Mouse (Mus musculus): ENCODE measurements around the gene Casp8.
A peak's percentile ranks its signal among the peaks of the same experiment; 100 is the strongest.
"Not testable (repeated sequence)": the region's sequence is repeated elsewhere in the genome, so short reads cannot be mapped to it uniquely, and the experiment has no call there.

Casp8 gene

DNA sequence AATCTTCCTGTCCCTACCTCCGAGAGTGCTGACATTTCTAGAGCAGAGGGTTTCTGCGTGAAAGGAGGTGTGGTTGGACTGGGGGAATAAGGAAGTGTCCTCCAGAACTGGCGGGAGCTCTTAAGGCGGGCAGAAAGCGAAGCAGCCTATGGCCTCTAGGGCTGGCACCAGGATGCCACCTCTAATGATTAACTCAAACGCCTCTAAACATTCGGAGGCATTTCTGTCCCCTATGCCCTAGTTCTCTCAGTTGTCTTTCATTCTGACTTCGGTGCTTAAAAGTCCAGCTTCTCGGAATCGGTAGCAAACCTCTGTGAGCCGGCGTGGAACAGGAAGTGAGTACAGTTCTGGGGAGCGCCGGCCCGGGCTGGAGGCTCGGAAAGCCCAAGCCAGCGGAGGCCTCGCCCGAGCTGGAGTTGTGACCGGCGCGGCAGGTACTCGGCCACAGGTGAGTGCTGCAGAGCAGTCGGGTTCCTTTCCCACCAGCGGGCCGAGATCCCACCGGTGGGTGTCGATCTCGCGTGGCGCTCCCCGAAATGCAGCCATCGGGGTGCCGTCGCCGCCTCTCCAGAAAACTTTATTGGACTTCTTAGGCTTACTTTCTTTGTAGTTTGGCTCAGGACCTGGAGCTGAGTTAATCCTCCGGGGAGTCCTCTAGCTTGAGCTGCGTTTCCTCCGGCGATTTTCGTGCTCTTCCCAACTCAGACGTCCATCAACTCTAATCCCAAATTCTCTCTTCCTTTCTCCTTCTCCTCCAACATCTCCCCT, at the start of gene Casp8:
Gene Casp8 (plus strand): TSS at position 84 of the 768 bp plus-strand sequence.
- peak; percentile 76 for DNase-seq

DNA sequence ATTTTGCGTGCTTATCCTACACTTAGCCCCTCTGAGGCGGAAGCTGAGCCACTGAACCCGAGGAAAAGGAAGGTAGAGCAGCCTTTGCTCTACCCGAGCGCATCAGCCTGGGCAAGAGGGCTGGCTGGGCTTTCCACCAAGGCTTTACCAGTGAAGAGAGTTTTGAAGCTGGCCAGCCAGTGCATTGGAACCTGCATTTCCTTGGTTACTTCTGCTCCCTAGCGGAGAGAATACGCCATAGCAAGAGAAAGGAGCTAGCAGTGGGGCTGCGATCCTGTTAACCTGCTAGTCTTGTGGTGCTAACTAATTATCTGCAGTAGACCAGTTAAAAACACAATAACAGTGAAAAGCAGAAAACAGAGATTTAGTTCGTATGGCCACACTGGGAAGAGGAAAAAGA, 48.3 kb upstream of the Casp8 start:
- peak; percentile 57 to 76 for DNase-seq

DNA sequence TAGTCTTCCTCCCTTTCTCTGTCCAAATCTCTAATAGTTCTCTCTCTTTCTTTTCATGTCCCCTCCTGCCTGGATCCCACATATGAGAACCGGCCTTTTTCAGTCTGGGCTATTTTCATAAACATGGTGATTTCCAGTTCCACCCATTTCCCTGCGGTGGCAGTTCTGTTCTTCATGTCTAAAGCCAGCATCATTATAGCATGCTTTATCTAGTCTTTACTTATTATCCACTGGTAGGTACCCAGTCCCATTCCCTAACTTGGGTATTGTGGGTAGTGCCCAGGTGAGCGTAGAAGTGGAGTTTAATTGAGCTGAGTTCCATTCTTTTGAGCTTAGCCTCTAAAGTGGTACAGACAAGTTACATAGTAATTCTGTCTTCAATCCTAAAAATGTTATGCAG, 35.7 kb upstream of the Casp8 start:
- DNase-seq, result no peak

DNA sequence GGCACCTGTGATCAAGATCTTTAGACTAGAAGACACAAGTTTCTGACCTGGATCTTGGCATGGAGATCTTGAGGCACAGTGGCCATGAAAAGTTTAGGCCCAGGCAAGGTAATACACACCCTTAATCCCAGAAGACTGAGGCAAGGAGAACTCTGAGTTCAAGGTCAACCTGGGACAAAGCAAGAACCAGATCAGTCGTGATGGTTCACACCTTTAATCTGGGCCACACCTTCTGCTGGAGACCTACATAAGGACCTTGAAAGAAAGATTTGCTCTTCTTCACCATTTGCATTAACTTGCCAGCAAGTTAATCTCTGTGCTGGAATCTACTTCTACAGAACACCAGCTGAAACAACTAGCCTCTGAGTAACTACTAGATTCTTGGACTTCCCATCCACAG, 34.6 kb upstream of the Casp8 start:
- DNase-seq, result no peak

DNA sequence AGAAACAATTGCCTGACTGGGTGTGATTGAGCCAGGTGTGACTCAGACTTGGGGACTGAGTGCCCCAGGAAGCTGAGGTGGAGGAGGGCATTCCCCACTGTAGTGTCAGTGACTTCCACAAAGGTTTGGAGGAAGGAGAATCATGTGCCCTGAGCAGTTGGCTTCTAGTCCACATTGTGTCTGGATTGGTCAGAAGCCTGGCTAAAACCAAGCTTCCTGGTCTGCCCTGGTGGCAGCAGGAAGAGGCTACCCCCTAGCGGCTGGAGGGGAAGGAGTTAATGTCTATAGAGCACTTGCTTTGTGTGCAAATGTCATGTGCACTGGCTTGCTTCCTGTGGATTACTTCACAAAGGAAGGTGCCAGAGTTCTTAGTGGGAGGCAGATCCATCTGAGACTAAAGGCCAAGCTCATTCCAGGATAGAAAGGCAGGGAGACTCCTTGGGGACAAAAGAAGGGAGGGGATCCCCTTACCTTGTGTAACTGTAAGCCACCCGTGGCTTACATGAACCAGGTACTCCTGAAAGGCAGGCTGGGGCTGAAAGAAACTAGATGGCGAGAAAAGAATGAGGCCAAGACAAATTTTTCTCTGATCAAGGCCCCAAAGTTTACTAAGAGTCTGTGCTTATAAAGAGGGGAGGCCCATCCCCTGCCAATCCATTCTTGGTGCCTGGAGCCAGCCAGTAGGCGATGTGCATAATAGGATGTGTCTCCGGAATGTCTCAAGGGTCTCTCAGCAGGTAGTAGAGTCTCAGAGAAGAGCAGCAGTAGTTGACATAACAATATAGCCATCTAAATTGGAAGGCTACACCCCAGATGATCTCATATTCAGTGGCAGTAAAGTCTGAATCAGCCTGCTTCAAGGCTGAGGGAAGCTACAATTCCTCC, 33.5 kb upstream of the Casp8 start:
- DNase-seq, result peak; percentile 48 to 54

- DNase-seq, result no peak
These were observed 32.6 kb upstream of the Casp8 start for GRCm38 (mm10) chr1:58762576-58762975.

GRCm38 (mm10) chr1:58766446-58766845, 28.7 kb upstream of the Casp8 start:
- DNase-seq, result not testable (repeated sequence)

GRCm38 (mm10) chr1:58769136-58769535, 26.0 kb upstream of the Casp8 start:
- no peak for DNase-seq

- DNase-seq, result no peak
These were observed 25.5 kb upstream of the Casp8 start for GRCm38 (mm10) chr1:58769701-58770100.

- peak; percentile 23 to 48 for DNase-seq
These were observed 25.0 kb upstream of the Casp8 start for GRCm38 (mm10) chr1:58770111-58770720.

- DNase-seq, result no peak
These were observed 23.1 kb upstream of the Casp8 start for GRCm38 (mm10) chr1:58772084-58772483.

DNA sequence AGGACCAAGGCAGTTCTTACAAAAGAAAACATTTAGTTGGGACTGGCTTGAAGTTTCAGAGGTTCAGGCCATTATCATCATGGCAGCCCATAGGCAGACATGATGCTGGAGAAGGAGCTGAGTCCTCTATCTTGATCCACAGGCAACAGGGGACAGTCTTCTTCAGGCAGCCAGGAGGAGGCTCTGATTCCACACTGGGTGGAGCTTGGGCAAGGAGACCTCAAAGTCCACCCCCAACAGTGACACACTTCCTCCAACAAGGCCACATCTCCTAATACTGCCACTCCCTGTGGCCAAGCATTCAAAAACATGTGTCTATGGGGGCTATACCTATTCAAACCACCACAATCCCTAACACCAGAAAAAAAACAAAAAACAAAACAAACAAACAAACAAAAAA, 21.9 kb upstream of the Casp8 start:
- no peak for DNase-seq

- peak in 1 of 2 experiments; percentile 26 for DNase-seq
These were observed 21.3 kb upstream of the Casp8 start for GRCm38 (mm10) chr1:58773905-58774304.

- DNase-seq, result no peak
These were observed 19.8 kb upstream of the Casp8 start for GRCm38 (mm10) chr1:58775361-58775760.

- DNase-seq, result no peak
These were observed 17.6 kb upstream of the Casp8 start for GRCm38 (mm10) chr1:58777583-58777982.

DNA sequence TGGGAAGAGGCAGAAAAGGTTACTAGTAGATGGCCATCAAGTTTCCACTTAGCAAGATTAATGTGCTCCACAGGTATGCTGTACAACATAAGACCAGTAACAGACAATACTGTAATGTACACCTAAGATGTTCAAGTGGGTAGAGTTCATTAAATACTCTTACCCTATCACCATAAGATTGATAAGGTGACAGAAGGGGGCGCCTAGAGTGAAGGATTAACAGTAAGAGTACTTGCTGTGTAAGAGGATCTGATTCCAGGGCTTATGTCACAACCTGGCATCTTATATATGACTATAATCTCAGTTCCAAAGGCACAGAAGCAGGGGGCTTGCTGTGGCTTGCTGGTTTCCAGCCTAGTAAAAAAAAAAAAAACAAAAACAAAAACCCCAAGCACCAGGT, 16.9 kb upstream of the Casp8 start:
- no peak for DNase-seq

DNA sequence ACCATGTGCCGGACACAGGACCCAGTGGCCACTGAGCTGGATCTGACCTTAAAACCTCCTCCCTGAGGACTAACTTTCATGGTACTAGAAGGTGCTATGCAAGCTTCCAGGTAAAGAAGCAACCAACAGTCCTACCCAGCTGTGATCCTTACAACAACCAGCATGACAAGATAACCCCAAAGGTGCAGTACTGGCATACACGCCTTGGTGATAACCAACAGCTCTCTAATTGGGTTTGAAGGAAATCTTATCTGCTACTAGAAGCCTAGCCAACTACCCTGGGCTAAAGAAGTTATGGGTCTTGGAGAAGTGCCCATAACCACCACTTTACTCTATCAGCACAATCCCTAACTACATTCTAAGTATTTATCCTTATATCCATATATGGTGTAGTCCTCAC, 8.9 kb upstream of the Casp8 start:
- DNase-seq, result no peak

DNA sequence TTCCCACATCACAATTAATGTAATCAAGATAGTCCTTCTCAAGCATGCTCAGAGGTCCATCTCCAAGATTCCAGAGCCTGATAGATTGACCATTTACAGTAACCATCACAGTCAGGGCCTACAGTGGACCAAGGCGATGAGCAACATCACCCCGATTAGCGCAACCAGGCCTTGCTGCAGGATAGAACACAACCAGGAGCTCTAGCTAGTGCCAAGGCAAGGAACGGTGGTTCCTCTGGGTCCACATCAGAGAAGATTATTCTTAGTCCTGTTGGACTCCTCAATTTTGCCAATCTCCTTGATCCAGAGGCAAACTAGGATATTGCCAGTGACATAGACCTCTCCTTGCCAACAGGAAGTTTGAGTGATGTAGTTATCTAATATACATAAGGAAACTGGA, 6.8 kb upstream of the Casp8 start:
- no peak for DNase-seq

- DNase-seq, result no peak
These were observed 469 bp upstream of the Casp8 start for GRCm38 (mm10) chr1:58794705-58795104.

GRCm38 (mm10) chr1:58796059-58796363, 837 bp downstream of the Casp8 start:
- DNase-seq, result no peak

GRCm38 (mm10) chr1:58796853-58797252, 1.7 kb downstream of the Casp8 start:
- no peak for DNase-seq

GRCm38 (mm10) chr1:58797370-58797769, 2.2 kb downstream of the Casp8 start:
- no peak for DNase-seq

DNA sequence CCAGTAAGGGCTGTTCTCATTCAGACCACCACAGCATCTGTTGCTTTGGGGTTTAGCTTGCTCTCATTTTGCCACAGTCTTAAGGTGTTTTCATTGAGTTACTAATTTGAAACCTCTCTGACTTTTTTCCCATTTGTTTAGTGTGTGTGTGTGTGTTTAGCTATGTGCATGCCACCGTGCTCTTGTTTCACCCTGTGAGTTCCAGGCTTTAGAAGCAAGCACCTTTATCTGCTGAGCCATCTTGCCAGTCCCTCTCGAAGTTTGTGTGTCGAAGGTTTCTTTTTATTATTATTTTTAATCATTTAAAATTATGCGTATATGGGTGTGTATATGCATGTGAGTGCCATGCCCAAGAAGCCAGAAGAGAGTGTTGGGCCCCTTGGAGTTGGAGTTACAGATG, 3.7 kb downstream of the Casp8 start:
- DNase-seq, result no peak

DNA sequence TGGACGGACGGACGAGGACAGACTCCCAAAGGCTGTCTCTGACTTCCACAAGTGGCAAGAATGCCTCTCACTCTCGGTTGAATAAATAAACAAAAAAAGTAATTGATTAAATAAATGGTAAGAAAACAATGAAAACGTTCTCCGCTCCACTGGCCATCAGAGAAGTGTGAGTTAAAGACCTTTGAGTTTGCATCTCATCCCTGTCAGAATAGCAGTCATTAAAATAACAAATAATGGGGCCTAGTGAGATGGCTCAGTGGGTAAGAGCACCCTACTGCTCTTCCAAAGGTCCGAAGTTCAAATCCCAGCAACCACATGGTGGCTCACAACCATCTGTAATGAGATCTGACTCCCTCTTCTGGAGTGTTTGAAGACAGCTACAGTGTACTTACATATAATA, 5.5 kb downstream of the Casp8 start:
- DNase-seq, result not testable (repeated sequence)

All from kidney, adult 8-10 months (tissue).